Mouse (Mus musculus) forebrain, postnatal 0 days (tissue): Measurements from ENCODE around the gene Cdc26. TPM values are rescaled to one million over a fixed set of nuclear protein-coding genes. Genes with fewer than 3 reads are reported as not detected.

Source experiments
- ATAC-seq: fragments of 200-750 bp; cut with Nextera tagmentation; 2 replicates; pipeline ENCODE4 v1.8.0; 2017; ENCODE audit warnings: mild to moderate bottlenecking, moderate library complexity
- DNase-seq: peaks from one replicate; pipeline ENCODE4 v3.0.0-alpha.2; 2015
- H3K27ac ChIP-seq: fragments of 300-500 bp; sonication (generic); 2 replicates; pipeline ENCODE4 v1.5.1; 2014; ENCODE audit warnings: low read depth, mild to moderate bottlenecking, antibody characterized with exemption, low read length, moderate library complexity, mixed read lengths
- H3K27me3 ChIP-seq: fragments of 300-500 bp; sonication (generic); 2 replicates; pipeline ENCODE4 v1.6.1; 2014; ENCODE audit warnings: mild to moderate bottlenecking, low read length, mixed read lengths; ENCODE audit not compliant: insufficient read depth
- H3K36me3 ChIP-seq: fragments of 300-500 bp; sonication (generic); 2 replicates; pipeline ENCODE4 v1.6.1; 2014; ENCODE audit warnings: mild to moderate bottlenecking, moderate library complexity; ENCODE audit not compliant: insufficient read depth
- H3K4me1 ChIP-seq: fragments of 300-500 bp; sonication (generic); 2 replicates; pipeline ENCODE4 v1.6.1; 2014; ENCODE audit warnings: antibody characterized with exemption; ENCODE audit not compliant: insufficient read depth
- H3K4me2 ChIP-seq: fragments of 300-500 bp; sonication (generic); 2 replicates; pipeline ENCODE4 v1.6.1; 2014; ENCODE audit warnings: low read depth, mild to moderate bottlenecking, moderate library complexity
- H3K4me3 ChIP-seq: fragments of 300-500 bp; sonication (generic); 2 replicates; pipeline ENCODE4 v1.5.1; 2014; ENCODE audit warnings: low read depth, low read length, mixed read lengths
- H3K9ac ChIP-seq: fragments of 300-500 bp; sonication (generic); 2 replicates; pipeline ENCODE4 v1.6.1; 2014; ENCODE audit warnings: mild to moderate bottlenecking
- H3K9me3 ChIP-seq: fragments of 300-500 bp; sonication (generic); 2 replicates; pipeline ENCODE4 v1.6.1; 2016; ENCODE audit warnings: low read length
- CTCF ChIP-seq: sonication (generic); IDR thresholded peaks from 2 replicates; pipeline ENCODE4 v1.5.1; 2016; ENCODE audit warnings: antibody characterized with exemption, control low read depth, low read depth
- WGBS: fragments of 180-500 bp; shearing (Covaris S2); extraction: QIAGEN DNeasy Blood & Tissue Kit; methylation state at CpG from one replicate; pipeline ENCODE4 v1.1.7; 2014; 5-methylcytosine and 5-hydroxymethylcytosine counted together
- polyA plus RNA-seq: library from polyadenylated mRNA; unstranded; fragments of >200 nt; fragmentation: Nextera tagmentation; extraction: Ambion mirVana; gene quantifications from 2 replicates; pipeline ENCODE4 v1.2.1, GENCODE M21; 2015
- total RNA-seq: library from RNA; depleted of rRNA; stranded (reverse); fragments of >200 nt; gene quantifications from 2 replicates; pipeline ENCODE4 v1.2.3, GENCODE M21; 2014; rRNA removed

The Cdc26 gene
- total RNA-seq (51.1 and 79.4 TPM in 2 replicates), polyA plus RNA-seq (81.7 and 85.1 TPM in 2 replicates)

- under 1% methylated on average over 39 of the region's 39 CpGs for WGBS
- peak; percentile 100 for ATAC-seq
- peak; percentile 99 for DNase-seq
- no peaks in the 10 kb centered on the region for H3K9me3 ChIP-seq
- H3K4me3 ChIP-seq: peak within 1 kb of the TSS; percentile 61
- peaks cover 8% of the 10 kb centered on the region; the same call in 1 of the 2 replicates for H3K4me1 ChIP-seq
- no peaks in the 10 kb centered on the region for H3K27me3 ChIP-seq
- H3K4me2 ChIP-seq: peak within 1 kb of the TSS; percentile 68
- H3K27ac ChIP-seq: peak within 1 kb of the TSS; percentile 79
- H3K36me3 ChIP-seq: peaks cover 22% of the 10 kb centered on the region
- no peak for TF ChIP-seq CTCF
- H3K9ac ChIP-seq: peak within 1 kb of the TSS; percentile 75
These were observed at the start of gene Cdc26, which contains the start of gene Prpf4 for GRCm38 (mm10) chr4:62408601-62409282. Gene Cdc26, minus strand, starts transcription at chr4:62408642. Gene Prpf4, plus strand, starts transcription at chr4:62408797.

- H3K9me3 ChIP-seq: no peaks in the 10 kb centered on the region
- DNase-seq (peak; percentile 56), ATAC-seq (0 out of 2 replicates have a peak, but pooled peaks have one; percentile 16)
- WGBS: 63% methylated on average over 5 of the region's 5 CpGs
- no peak overlapping the region for H3K27ac ChIP-seq
- H3K27me3 ChIP-seq: no peaks in the 10 kb centered on the region
- H3K4me1 ChIP-seq: no peaks in the 10 kb centered on the region
- peaks cover 6% of the 10 kb centered on the region; the same call in 1 of the 2 replicates for H3K36me3 ChIP-seq
- TF ChIP-seq CTCF: peak; percentile 62
- no peak overlapping the region for H3K9ac ChIP-seq
- no peak overlapping the region for H3K4me2 ChIP-seq
- no peak overlapping the region for H3K4me3 ChIP-seq
These were observed 46.6 kb upstream of the Cdc26 start for GRCm38 (mm10) chr4:62454995-62455394.

GRCm38 (mm10) chr4:62440986-62441385 lies 32.5 kb upstream of the Cdc26 start:
- Histone ChIP-seq H3K9ac (no peak overlapping the region), H3K27ac (no peak overlapping the region), H3K4me1 (no peaks in the 10 kb centered on the region), H3K9me3 (no peaks in the 10 kb centered on the region), H3K4me2 (no peak overlapping the region), H3K36me3 (no peaks in the 10 kb centered on the region), H3K4me3 (no peak overlapping the region), H3K27me3 (no peaks in the 10 kb centered on the region)
- TF ChIP-seq CTCF: no peak
- 78% methylated on average over 4 of the region's 4 CpGs for WGBS
- ATAC-seq: no peak
- DNase-seq: no peak

- Histone ChIP-seq H3K9me3 (no peaks in the 10 kb centered on the region), H3K27me3 (no peaks in the 10 kb centered on the region), H3K27ac (no peak overlapping the region), H3K4me2 (no peak overlapping the region), H3K36me3 (no peaks in the 10 kb centered on the region), H3K4me3 (no peak overlapping the region), H3K9ac (no peak overlapping the region), H3K4me1 (no peaks in the 10 kb centered on the region)
- ATAC-seq: no peak
- WGBS: 77% methylated on average over 4 of the region's 4 CpGs
- DNase-seq: no peak
- no peak for TF ChIP-seq CTCF
These were observed 32.1 kb upstream of the Cdc26 start for GRCm38 (mm10) chr4:62440544-62440943.

GRCm38 (mm10) chr4:62439793-62440192 lies 31.4 kb upstream of the Cdc26 start:
- H3K9me3 ChIP-seq: no peaks in the 10 kb centered on the region
- H3K4me2 ChIP-seq: no peak overlapping the region
- no peak overlapping the region for H3K4me3 ChIP-seq
- no peaks in the 10 kb centered on the region for H3K4me1 ChIP-seq
- H3K27ac ChIP-seq: no peak overlapping the region
- H3K9ac ChIP-seq: no peak overlapping the region
- no peak for ATAC-seq
- H3K27me3 ChIP-seq: no peaks in the 10 kb centered on the region
- 71% methylated on average over 4 of the region's 4 CpGs for WGBS
- no peak for TF ChIP-seq CTCF
- DNase-seq: no peak
- H3K36me3 ChIP-seq: no peaks in the 10 kb centered on the region

- no peaks in the 10 kb centered on the region for H3K4me1 ChIP-seq
- H3K9me3 ChIP-seq: no peaks in the 10 kb centered on the region
- no peak overlapping the region for H3K4me3 ChIP-seq
- no peaks in the 10 kb centered on the region for H3K27me3 ChIP-seq
- H3K36me3 ChIP-seq: no peaks in the 10 kb centered on the region
- no peak overlapping the region for H3K4me2 ChIP-seq
- DNase-seq (no peak), ATAC-seq (no peak)
- H3K27ac ChIP-seq: no peak overlapping the region
- H3K9ac ChIP-seq: no peak overlapping the region
- TF ChIP-seq CTCF: no peak
- WGBS: 84% methylated on average over 7 of the region's 7 CpGs
These were observed 29.4 kb upstream of the Cdc26 start for GRCm38 (mm10) chr4:62437871-62438270.

GRCm38 (mm10) chr4:62437256-62437778 lies 28.9 kb upstream of the Cdc26 start:
- DNase-seq (no peak), ATAC-seq (no peak)
- H3K9ac ChIP-seq: no peak overlapping the region
- H3K27me3 ChIP-seq: no peaks in the 10 kb centered on the region
- 97% methylated on average over 3 of the region's 3 CpGs for WGBS
- H3K27ac ChIP-seq: no peak overlapping the region
- no peaks in the 10 kb centered on the region for H3K9me3 ChIP-seq
- TF ChIP-seq CTCF: no peak
- H3K4me2 ChIP-seq: no peak overlapping the region
- H3K4me3 ChIP-seq: no peak overlapping the region
- H3K36me3 ChIP-seq: no peaks in the 10 kb centered on the region
- H3K4me1 ChIP-seq: no peaks in the 10 kb centered on the region
